Mouse (Mus musculus) lung, postnatal 14 days (tissue): ENCODE results near the gene Bves.
"Not testable (repeated sequence)": the region's sequence is repeated elsewhere in the genome, so short reads cannot be mapped to it uniquely, and the experiment has no call there.

Experiments
- DNase-seq: peaks from one replicate; pipeline ENCODE4 v3.0.0; 2021

The Bves gene

GRCm38 (mm10) chr10:45335434-45336422, at the start of gene Bves:
Bves (plus strand) TSS chr10:45335772.
- DNase-seq: no peak

GRCm38 (mm10) chr10:45288351-45288750, 47.2 kb upstream of the Bves start:
- DNase-seq: no peak

GRCm38 (mm10) chr10:45289218-45290105, 46.1 kb upstream of the Bves start:
- no peak for DNase-seq

GRCm38 (mm10) chr10:45290618-45291017, 45.0 kb upstream of the Bves start:
- no peak for DNase-seq

GRCm38 (mm10) chr10:45292159-45292558, 43.4 kb upstream of the Bves start:
- DNase-seq: not testable (repeated sequence)

GRCm38 (mm10) chr10:45295093-45295492, 40.5 kb upstream of the Bves start:
- DNase-seq: no peak

- DNase-seq: no peak
These were observed 37.1 kb upstream of the Bves start for GRCm38 (mm10) chr10:45298503-45298902.

GRCm38 (mm10) chr10:45299509-45299908, 36.1 kb upstream of the Bves start:
- DNase-seq: no peak

GRCm38 (mm10) chr10:45303315-45304036, 32.1 kb upstream of the Bves start:
- DNase-seq: no peak

GRCm38 (mm10) chr10:45305173-45305572, 30.4 kb upstream of the Bves start:
- no peak for DNase-seq

- DNase-seq: no peak
These were observed 24.4 kb upstream of the Bves start for GRCm38 (mm10) chr10:45311129-45311528.

GRCm38 (mm10) chr10:45311624-45312023, 23.9 kb upstream of the Bves start:
- no peak for DNase-seq

- DNase-seq: no peak
These were observed 20.7 kb upstream of the Bves start for GRCm38 (mm10) chr10:45314865-45315264.

- DNase-seq: no peak
These were observed 16.6 kb upstream of the Bves start for GRCm38 (mm10) chr10:45318922-45319321.

- DNase-seq: no peak
These were observed 15.3 kb upstream of the Bves start for GRCm38 (mm10) chr10:45320296-45320695.

- DNase-seq: no peak
These were observed 11.4 kb upstream of the Bves start for GRCm38 (mm10) chr10:45324159-45324558.

GRCm38 (mm10) chr10:45328196-45329000, 7.2 kb upstream of the Bves start:
- DNase-seq: no peak

GRCm38 (mm10) chr10:45334925-45335324, 647 bp upstream of the Bves start:
- DNase-seq: no peak

- DNase-seq: no peak
These were observed 3.5 kb downstream of the Bves start for GRCm38 (mm10) chr10:45339106-45339505.

- DNase-seq: no peak
These were observed 8.8 kb downstream of the Bves start for GRCm38 (mm10) chr10:45344381-45344780.

GRCm38 (mm10) chr10:45345217-45345616, 9.6 kb downstream of the Bves start:
- DNase-seq: no peak

- DNase-seq: not testable (repeated sequence)
These were observed 12.6 kb downstream of the Bves start for GRCm38 (mm10) chr10:45348143-45348542.
